Mouse (Mus musculus) intestine, embryonic 15.5 days (tissue): Measurements from ENCODE around the gene Fgf7. TPM values are rescaled to one million over a fixed set of nuclear protein-coding genes. Genes with fewer than 3 reads are reported as not detected.
A peak's percentile ranks its signal among the peaks of the same experiment; 100 is the strongest.

Source experiments
- ATAC-seq: fragments of 200-750 bp; cut with Nextera tagmentation; 2 replicates; pipeline ENCODE4 v1.8.0; 2017; ENCODE audit warnings: moderate TSS enrichment, moderate library complexity
- H3K27ac ChIP-seq: fragments of 300-500 bp; sonication (generic); 2 replicates; pipeline ENCODE4 v1.5.1; 2015; ENCODE audit warnings: mild to moderate bottlenecking, inconsistent platforms
- H3K27me3 ChIP-seq: fragments of 300-500 bp; sonication (generic); replicated peaks from 2 replicates; pipeline ENCODE4 v1.6.1; 2015; ENCODE audit warnings: inconsistent platforms
- H3K36me3 ChIP-seq: fragments of 300-500 bp; sonication (generic); 2 replicates; pipeline ENCODE4 v1.6.1; 2015; ENCODE audit warnings: inconsistent platforms
- H3K4me1 ChIP-seq: fragments of 300-500 bp; sonication (generic); replicated peaks from 2 replicates; pipeline ENCODE4 v1.6.1; 2015; ENCODE audit warnings: inconsistent platforms
- H3K4me2 ChIP-seq: fragments of 300-500 bp; sonication (generic); replicated peaks from 2 replicates; pipeline ENCODE4 v1.6.1; 2015; ENCODE audit warnings: mild to moderate bottlenecking, inconsistent platforms
- H3K4me3 ChIP-seq: fragments of 300-500 bp; sonication (generic); replicated peaks from 2 replicates; pipeline ENCODE4 v1.5.1; 2015; ENCODE audit warnings: inconsistent platforms
- H3K9ac ChIP-seq: fragments of 300-500 bp; sonication (generic); 2 replicates; pipeline ENCODE4 v1.6.1; 2015; ENCODE audit warnings: inconsistent platforms
- H3K9me3 ChIP-seq: fragments of 300-500 bp; sonication (generic); 2 replicates; pipeline ENCODE4 v1.6.1; 2016; ENCODE audit warnings: inconsistent platforms
- WGBS: fragments of 180-500 bp; shearing (Covaris S2); methylation state at CpG from one replicate; pipeline ENCODE4 v1.1.7; 2015; 5-methylcytosine and 5-hydroxymethylcytosine counted together
- polyA plus RNA-seq: library from polyadenylated mRNA; unstranded; fragments of >200 nt; fragmentation: Nextera tagmentation; extraction: Ambion mirVana; gene quantifications from 2 replicates; pipeline ENCODE4 v1.2.1, GENCODE M21; 2015

Gene Fgf7
- polyA plus RNA-seq = 0.38 and 0.49 TPM in 2 replicates

DNA sequence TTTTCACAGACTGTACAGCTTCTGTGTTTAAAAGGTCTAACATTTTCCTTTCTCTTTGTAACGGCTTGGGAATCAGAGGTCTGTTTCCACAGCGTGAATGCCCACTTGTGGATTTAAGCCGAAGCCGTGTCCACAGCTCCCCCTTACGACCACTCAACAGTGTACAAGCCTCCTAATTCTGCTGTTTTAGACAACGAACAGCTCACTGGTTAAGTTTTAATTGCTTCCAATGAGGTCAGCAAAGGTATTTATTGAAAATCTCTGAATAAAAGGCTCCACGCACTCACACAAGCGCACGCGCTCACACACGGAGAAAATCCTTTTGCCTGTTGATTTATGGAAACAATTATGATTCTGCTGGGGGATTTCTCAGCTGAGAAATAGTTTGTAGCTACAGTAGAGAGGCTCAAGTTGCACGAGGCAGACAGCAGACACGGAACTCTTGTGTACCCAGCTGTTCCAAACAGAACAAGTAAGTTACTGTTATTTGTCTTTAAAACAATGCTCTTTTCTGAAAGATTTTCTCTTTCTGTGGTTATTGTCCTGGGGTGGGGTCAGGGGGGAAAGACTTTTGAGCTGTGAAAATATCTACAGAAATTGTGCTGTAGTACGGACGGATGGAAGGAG, at the start of gene Fgf7:
TSS of gene Fgf7 (plus strand) at position 280 of the 627 bp plus-strand sequence.
- Histone ChIP-seq H3K9me3 (no peaks in the 10 kb centered on the region), H3K4me2 (peak within 1 kb of the TSS; percentile 4; the same call in 1 of the 2 replicates), H3K4me1 (no peaks in the 10 kb centered on the region), H3K9ac (no peak within 1 kb of the TSS), H3K27ac (no peak within 1 kb of the TSS), H3K27me3 (no peaks in the 10 kb centered on the region), H3K4me3 (no peak within 1 kb of the TSS), H3K36me3 (no peaks in the 10 kb centered on the region)
- no peak for ATAC-seq
- WGBS = 42% methylated on average over 15 of the region's 15 CpGs

DNA sequence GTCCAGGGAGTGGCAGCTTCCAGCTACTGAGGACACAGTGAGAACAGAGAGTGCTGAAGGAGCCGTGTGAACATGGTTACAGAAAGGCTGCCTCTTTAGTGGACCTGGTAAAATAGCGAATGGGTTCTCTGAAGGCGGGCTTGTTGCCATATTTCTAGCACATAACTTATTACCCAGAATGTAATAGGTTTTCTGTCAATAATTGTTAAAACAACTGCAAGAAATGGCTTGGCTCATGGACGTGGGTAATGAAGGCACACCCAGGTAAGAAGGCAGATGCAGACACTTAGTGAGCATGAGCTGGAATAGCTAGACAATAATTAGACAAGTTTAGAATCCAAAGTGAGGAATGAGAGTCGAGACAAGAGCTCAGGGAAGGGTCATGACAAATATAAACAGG, 32.2 kb upstream of the Fgf7 start:
- WGBS = 66% methylated on average over 5 of the region's 5 CpGs

DNA sequence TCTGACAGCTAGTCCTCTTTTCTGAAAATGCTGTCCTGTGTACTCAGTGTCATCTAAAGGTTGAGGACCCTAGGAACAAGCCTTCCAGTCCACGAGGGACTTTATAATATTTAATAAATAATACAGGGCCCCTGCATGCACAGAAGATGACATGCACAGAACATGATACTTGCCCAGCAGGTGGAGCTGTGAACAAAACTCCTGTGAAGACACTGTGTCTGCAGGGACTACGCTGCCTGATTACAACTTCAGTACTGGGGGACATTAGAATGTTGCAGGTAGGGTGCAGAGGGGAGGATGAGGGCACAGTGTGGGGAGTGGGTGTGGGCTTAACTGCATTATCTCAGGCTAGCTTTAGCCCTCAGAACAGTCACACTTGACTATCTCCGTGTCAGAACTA, 28.4 kb upstream of the Fgf7 start:
- no peak overlapping the region for H3K9ac ChIP-seq
- no peak overlapping the region for H3K4me3 ChIP-seq
- H3K4me2 ChIP-seq = no peak overlapping the region
- ATAC-seq = no peak
- no peaks in the 10 kb centered on the region for H3K27me3 ChIP-seq
- 32% methylated on average over 3 of the region's 3 CpGs for WGBS
- H3K27ac ChIP-seq = no peak overlapping the region
- no peaks in the 10 kb centered on the region for H3K4me1 ChIP-seq
- H3K36me3 ChIP-seq = no peaks in the 10 kb centered on the region
- H3K9me3 ChIP-seq = no peaks in the 10 kb centered on the region

More for the DNA sequence above, 32.2 kb upstream of the Fgf7 start:
- Histone ChIP-seq H3K4me1 (no peaks in the 10 kb centered on the region), H3K9me3 (no peaks in the 10 kb centered on the region), H3K27me3 (no peaks in the 10 kb centered on the region), H3K36me3 (no peaks in the 10 kb centered on the region), H3K4me2 (no peak overlapping the region), H3K27ac (no peak overlapping the region), H3K4me3 (no peak overlapping the region), H3K9ac (no peak overlapping the region)
- no peak for ATAC-seq

DNA sequence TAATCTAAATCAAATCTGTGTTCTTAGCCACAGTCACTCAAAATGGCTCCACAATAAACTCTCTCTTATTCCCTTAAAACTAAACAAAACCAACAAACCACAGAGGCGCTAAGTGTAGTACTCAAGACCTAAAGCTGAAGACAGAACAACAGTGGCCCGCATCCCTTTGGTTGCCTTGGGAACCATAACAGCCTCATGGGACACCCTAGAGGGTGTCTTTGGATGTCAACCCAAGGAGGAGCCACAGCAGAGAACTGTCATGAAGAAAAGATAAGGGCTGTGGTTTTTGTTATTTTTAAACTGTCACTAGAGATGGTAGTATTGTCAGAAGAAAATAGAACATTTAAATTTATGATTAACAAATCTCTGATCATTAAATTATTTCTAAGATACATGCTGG, 27.7 kb upstream of the Fgf7 start:
- H3K4me1 ChIP-seq = no peaks in the 10 kb centered on the region
- H3K27ac ChIP-seq = no peak overlapping the region
- 86% methylated on average over 2 of the region's 2 CpGs for WGBS
- no peaks in the 10 kb centered on the region for H3K36me3 ChIP-seq
- H3K9ac ChIP-seq = no peak overlapping the region
- no peak overlapping the region for H3K4me2 ChIP-seq
- no peak for ATAC-seq
- H3K4me3 ChIP-seq = no peak overlapping the region
- H3K9me3 ChIP-seq = no peaks in the 10 kb centered on the region
- no peaks in the 10 kb centered on the region for H3K27me3 ChIP-seq

DNA sequence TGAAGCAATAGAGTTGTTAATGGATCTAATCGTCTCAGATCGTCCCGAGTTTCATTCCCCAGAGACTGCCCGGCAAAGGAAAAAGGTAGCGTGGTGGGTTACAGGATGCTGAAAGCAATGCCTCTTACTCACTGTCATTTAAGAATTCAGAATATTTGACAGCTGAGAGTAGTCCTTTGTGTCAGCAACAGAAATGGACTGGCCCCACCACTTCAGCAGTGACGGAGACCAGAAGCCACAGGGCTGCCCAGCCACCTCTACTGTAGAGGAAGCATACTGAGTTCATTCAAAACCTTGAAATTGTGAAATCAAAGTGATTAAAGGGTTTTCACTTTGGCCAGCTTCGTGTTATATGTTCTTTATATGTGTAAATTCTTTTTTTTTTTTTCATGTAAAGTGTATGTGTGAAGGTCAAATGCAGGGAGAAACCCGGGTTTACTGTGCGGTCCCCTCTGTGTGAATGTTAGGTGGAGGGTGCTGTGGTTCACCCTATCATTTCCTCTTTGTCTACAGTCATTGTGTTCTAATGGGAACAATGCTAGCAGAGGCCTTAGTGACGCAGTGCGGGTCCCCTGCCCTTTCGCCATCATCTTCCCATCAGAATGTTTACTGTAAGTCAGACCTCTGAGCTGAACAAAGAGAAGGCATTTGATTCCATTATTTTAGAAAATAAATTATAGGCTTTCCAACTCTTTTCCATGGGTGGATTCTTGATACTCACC, 19.3 kb upstream of the Fgf7 start:
- Histone ChIP-seq H3K9me3 (no peaks in the 10 kb centered on the region), H3K36me3 (no peaks in the 10 kb centered on the region), H3K27me3 (no peaks in the 10 kb centered on the region), H3K4me3 (no peak overlapping the region), H3K9ac (no peak overlapping the region), H3K27ac (no peak overlapping the region), H3K4me2 (no peak overlapping the region), H3K4me1 (no peaks in the 10 kb centered on the region)
- 64% methylated on average over 12 of the region's 12 CpGs for WGBS
- no peak for ATAC-seq

DNA sequence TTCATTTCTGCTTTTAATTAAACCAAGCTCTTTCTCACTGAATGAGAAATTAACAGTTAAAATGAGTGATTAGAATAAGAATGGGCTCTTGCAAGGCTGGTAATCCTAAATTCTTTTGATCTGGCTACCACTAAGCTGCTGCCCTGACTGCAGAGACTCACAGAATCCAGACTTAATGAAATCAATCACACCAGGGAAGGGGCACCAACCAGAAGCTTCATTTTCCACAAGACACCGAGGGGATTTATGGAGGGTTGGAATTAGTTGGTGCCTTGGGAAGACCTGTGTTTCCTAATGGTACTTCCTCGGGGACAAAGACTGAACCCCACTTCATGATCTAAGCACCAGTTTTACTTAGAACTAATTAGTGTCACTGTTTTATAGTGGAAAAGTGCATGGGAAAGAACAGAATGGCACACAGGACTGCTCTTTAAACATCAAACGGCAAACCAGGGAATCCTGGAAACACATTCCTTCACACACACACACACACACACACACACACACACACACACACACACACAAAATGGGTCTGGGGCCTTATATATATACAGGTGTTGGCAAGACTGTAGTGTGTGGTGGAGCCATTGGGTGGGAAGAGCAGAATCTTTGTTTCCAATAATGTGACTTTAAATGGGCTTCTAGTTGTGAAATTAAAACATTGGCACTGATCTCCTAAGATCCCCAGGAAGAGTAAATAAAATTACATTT, 18.5 kb upstream of the Fgf7 start:
- Histone ChIP-seq H3K9me3 (no peaks in the 10 kb centered on the region), H3K36me3 (no peaks in the 10 kb centered on the region), H3K4me2 (no peak overlapping the region), H3K9ac (no peak overlapping the region), H3K4me3 (no peak overlapping the region), H3K27ac (no peak overlapping the region), H3K4me1 (no peaks in the 10 kb centered on the region), H3K27me3 (no peaks in the 10 kb centered on the region)
- 43% methylated on average over 3 of the region's 3 CpGs for WGBS
- ATAC-seq = no peak

DNA sequence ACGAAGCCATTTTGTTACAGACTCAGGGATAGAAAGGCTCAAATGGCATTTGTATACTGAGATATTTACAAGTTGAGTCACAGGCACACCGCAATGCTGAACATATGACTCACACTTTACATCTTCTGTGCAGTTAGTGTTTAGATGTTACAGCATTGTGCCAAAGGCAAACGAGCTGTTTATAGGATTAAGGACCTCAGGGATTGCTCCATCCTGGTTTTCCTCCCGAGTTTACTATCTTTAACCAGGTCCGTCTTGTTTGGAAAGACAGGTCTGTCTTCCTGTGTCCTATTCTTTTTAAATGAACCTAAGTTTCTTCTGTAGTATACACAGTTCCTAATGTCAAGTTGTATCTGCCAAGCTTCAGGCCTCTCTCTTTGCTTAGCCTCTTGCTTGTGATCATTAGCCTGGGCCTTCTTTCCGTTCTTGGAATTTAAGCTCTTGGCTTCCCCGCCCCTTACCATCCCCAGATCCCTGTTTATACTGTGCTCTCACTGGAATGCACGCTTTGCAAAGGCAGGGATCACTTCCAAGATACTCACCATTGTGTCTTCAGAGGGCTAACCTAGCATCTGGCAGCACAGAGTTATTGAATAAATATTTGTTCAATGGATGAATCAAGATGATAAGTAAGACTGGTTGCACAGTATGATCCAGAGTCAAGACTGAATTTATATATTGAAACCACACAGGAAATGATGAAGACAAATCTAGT, 3.1 kb upstream of the Fgf7 start:
- H3K4me2 ChIP-seq = no peak overlapping the region
- H3K27me3 ChIP-seq = no peaks in the 10 kb centered on the region
- H3K4me1 ChIP-seq = no peaks in the 10 kb centered on the region
- WGBS = 32% methylated on average over 8 of the region's 8 CpGs
- H3K36me3 ChIP-seq = no peaks in the 10 kb centered on the region
- ATAC-seq = peak; percentile 56; the same call in 1 of the 2 replicates
- no peak overlapping the region for H3K9ac ChIP-seq
- H3K4me3 ChIP-seq = no peak overlapping the region
- H3K9me3 ChIP-seq = no peaks in the 10 kb centered on the region
- H3K27ac ChIP-seq = peak overlapping the region; percentile 40; the same call in 1 of the 2 replicates

DNA sequence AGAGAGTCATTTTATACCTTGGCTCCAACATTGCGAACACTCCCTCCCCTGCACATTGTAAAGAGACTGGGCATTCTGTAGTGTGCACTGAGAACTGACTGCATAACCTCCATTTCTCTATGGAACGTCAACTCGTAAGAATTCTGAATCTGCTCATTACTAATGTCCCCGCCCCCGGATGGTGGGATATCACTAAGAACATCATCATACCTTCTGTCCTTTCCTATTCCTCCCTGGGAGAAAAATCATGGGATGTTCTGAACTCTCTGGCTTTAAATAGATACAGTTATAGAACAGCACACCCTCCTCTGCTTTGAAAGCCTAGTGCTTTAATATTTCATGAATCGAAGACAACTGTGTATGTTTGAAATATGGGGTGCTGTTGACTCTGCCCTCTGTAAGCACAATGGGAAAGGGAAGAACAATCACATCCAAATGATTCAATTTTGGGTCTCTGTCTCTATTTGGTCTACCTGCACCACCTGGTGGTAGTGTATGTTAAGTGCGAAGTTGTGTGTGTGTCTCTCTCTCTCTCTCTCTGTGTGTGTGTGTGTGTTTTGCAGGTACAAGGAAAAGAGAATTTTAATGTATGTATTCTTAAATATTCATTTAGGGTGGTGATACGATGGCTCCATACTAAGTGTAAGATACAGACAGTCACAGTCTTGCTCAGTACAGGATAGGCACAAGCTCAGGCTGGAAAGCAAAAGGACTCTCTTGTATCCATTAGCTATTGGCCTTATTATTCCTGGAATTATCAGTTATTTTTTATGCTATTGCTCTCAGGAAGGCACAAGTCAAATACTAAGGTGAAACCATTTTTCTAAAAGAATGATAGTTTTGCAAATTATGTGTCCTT, 1.1 kb upstream of the Fgf7 start:
- Histone ChIP-seq H3K4me2 (no peak overlapping the region), H3K36me3 (no peaks in the 10 kb centered on the region), H3K27ac (no peak overlapping the region), H3K4me1 (no peaks in the 10 kb centered on the region), H3K9ac (no peak overlapping the region), H3K4me3 (no peak overlapping the region), H3K9me3 (no peaks in the 10 kb centered on the region), H3K27me3 (no peaks in the 10 kb centered on the region)
- no peak for ATAC-seq
- WGBS = 77% methylated on average over 8 of the region's 8 CpGs

DNA sequence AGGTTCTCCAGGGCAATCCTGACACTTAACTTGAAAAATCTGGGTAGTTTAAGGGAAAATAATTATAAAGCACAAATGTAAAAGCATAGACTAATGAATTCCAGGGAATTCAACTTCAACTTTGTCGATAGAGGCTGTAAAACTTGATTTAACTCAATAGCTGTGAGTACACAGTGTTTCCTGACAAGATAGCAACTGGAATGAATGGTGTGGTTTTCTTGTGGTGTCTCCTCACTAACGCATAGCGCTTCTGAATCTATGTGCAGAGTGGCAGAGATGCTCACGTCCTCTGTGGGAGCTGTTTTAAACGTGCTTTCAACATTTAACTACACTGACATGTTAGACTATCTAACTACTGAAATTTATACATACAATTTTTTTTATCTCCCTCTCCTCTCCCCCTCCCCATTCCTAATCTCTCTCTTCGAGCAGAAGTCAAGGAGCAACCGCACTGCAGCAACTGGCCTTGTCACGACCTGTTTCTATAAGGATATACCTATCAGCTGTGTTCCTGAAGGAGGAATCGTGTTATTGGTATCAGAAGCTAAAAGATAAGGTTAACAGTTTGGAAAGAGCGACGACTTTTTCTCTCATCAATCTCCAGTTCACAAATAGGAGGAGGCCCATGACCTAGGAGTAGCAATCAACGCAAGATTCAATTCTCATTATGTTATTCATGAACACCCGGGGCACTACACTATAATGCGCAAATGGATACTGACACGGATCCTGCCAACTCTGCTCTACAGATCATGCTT, 734 bp downstream of the Fgf7 start:
- H3K27ac ChIP-seq = no peak overlapping the region
- no peaks in the 10 kb centered on the region for H3K4me1 ChIP-seq
- no peaks in the 10 kb centered on the region for H3K36me3 ChIP-seq
- ATAC-seq = no peak
- H3K4me3 ChIP-seq = no peak overlapping the region
- H3K9ac ChIP-seq = no peak overlapping the region
- H3K9me3 ChIP-seq = no peaks in the 10 kb centered on the region
- 74% methylated on average over 15 of the region's 15 CpGs for WGBS
- H3K27me3 ChIP-seq = no peaks in the 10 kb centered on the region
- no peak overlapping the region for H3K4me2 ChIP-seq

DNA sequence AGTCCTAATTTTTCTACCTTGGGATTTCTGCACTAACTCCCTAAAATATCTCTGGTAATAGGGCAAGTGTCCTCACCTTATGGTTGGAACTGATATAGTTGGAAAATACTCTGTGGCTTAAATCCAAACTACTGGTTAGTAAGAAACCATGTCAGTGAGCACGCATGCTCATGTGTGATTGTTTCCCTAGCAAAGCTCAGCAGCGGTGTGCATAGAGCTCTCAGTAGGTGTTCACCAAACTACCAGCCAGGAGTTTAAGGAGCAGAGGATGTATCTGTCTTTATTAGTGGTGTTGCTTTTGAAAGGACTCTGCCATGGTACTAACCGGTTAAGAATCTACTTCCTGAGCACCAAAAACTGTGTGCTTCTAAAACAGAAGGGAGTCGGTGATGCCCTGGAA, 1.7 kb downstream of the Fgf7 start:
- Histone ChIP-seq H3K4me1 (no peaks in the 10 kb centered on the region), H3K27ac (no peak overlapping the region), H3K4me2 (no peak overlapping the region), H3K4me3 (no peak overlapping the region), H3K9me3 (no peaks in the 10 kb centered on the region), H3K9ac (no peak overlapping the region), H3K36me3 (no peaks in the 10 kb centered on the region), H3K27me3 (no peaks in the 10 kb centered on the region)
- WGBS = 89% methylated on average over 4 of the region's 4 CpGs
- no peak for ATAC-seq
